Mouse (Mus musculus): ENCODE data around the gene Gm10521.
"Not testable (repeated sequence)": the region's sequence is repeated elsewhere in the genome, so short reads cannot be mapped to it uniquely, and the experiment has no call there.

Gm10521 gene

GRCm38 (mm10) chr1:171895364-171895763 lies at the start of gene Gm10521:
Gene Gm10521 (plus strand): TSS chr1:171895664.
- DNase-seq (ENCODE audit: low read depth, low spot score): not testable (repeated sequence)

- no peak for DNase-seq (ENCODE audit: low read depth, low spot score)
Observed at GRCm38 (mm10) chr1:171848201-171848600, 47.3 kb upstream of the Gm10521 start.

DNA sequence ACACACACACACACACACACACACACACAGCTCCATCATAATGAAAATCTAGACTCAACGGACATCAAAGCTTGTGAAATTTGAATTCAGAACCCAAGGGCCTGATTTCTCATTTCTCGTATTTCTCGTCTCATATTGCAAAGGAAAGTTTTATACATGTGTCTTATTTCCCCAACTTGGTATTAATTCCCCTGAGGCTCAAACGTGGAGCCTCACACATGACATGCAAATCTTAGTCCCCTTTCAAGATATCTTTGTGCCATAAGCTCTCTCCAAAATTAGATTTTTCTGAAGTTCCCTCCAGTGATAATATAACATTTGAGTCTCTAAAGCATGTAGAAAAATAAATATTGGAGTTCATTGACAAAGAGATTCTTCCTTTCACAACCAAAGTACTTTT lies 46.7 kb upstream of the Gm10521 start:
- DNase-seq (ENCODE audit: low read depth, low spot score): no peak

- no peak for DNase-seq (ENCODE audit: low read depth, low spot score)
Observed at GRCm38 (mm10) chr1:171849454-171849853, 46.0 kb upstream of the Gm10521 start.

DNA sequence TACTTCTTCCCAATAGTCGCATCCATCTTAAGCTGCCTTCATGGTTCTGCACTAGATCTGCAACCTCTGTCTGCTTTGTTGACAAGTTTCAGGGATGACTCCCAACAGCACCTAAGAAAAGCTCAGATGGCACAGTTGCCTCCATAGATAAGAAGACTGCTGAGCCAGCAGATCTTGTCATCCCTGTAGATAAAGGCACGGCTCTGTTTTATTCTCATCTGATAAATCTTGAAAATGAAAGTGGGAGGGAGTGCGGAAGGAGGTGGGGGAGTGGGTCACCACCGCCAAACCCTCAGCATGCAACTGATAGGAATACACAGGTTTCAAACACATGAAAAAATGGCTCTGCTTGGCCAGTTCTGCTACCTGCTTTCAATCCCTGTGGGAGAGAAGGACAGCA lies 30.0 kb upstream of the Gm10521 start:
- DNase-seq (ENCODE audit: low read depth, low spot score): no peak

DNA sequence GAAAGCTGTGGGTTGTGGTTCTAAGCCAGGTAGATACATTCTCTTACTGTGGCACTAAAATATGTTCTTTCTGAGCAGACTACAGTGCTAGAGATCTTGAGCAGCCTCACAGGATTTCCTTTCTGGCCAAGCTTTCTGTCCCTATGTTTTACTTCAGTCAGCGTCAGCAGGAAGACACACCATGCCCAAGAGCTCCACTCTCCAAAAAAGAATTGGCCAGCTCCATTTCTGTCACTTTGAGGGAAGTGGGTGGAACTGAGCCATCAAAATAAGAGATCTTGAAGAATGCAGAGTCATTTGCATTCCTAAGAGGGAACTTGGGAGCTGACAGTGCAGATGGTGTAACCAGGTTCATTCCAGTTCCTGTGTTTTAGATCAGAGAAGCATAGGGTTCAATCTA lies 8.5 kb upstream of the Gm10521 start:
- DNase-seq (ENCODE audit: low read depth, low spot score): no peak

DNA sequence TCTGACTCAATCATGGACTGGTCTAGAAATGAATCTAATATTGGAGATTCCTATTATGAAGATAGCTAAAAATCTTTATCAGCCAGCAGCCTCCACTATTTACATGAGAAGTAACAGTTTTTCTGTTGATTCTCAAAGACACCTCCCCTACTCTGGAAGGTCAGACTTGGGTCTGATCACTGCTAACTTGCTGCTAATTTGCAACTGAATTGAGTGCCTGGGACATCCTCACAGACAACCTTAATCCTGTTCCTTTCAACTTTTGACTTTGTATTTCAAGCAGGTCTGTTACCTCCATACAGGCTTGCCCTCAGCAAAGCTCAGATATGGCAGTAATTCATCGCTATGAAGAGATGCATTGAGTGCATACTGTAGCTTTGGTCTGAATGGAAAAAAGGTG lies 8.5 kb downstream of the Gm10521 start:
- DNase-seq (ENCODE audit: low read depth, low spot score): no peak

- no peak for DNase-seq (ENCODE audit: low read depth, low spot score)
Observed at GRCm38 (mm10) chr1:171915638-171916458, 20.4 kb downstream of the Gm10521 start.

GRCm38 (mm10) chr1:171917305-171918039 lies 22.0 kb downstream of the Gm10521 start, which contains the start of gene Slamf6:
Gene Slamf6 (plus strand): TSS chr1:171917515.
- DNase-seq (ENCODE audit: low read depth, low spot score): no peak

DNA sequence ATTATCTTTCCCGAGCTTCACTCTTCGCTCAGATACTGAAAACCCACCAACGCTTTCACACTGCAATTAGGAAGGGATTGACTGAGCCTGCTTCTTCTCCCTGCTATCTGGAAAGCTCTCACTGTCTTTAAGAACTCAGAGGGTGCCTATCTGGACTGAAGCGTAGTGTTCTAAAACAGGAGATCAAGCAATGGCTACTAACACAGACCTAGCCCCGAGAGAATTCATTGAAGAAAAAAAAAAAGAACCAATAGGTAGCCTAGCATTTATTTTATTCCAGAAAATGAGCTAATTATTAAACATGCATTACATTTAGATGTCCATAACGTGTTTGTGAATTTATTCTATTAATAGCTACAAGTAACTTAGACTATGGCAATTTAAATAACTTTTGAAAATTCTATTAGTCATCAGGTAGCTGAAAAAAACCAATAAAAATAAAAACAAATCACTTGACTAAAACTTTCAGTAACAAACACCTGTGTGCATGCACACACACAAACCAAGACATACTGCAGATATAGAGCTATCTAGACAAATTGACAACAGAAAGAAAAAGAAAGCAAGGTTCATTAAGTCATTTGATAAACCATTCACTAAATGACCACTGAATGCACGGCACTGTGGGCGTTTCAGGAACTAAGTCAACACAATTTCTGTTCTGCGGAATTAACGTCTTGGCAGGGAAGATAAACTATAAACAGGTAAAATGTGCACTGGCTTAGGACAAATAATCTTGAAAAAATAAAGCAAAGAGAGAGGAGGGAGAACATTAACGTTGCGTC lies 22.9 kb downstream of the Gm10521 start:
- no peak for DNase-seq (ENCODE audit: low read depth, low spot score)

GRCm38 (mm10) chr1:171919193-171919592 lies 23.7 kb downstream of the Gm10521 start:
- DNase-seq (ENCODE audit: low read depth, low spot score): no peak

DNA sequence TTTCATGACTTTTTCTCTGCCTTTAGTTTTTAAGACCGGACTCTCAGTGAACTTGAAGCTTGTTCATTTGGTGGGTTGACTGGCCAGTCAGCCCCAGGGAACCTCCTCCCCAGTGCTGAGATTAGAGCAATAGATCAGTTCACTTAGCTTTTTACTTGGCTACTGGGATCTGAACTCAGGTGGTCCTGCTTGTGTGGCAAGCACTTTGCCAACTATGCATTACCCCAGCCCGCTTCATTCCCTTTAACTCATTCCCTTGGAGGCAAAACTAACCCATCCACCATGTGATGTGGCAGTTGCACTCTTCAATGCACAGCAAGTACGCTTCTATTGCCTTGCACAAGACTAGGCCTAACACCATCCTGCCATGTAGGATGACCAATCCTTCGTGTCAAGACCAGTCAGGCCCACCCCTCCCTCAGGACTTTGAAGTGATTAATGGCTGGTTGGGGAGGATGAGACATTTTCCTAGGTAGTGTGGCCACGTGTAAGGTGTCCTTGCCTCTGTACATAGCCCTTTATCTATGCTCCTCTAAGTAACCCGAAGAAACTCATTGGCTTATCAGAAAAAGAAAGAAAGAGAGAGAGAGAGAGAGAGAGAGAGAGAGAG lies 24.5 kb downstream of the Gm10521 start:
- DNase-seq (ENCODE audit: low read depth, low spot score): no peak

GRCm38 (mm10) chr1:171920989-171921621 lies 25.6 kb downstream of the Gm10521 start:
- no peak for DNase-seq (ENCODE audit: low read depth, low spot score)

- DNase-seq (ENCODE audit: low read depth, low spot score): no peak
Observed at GRCm38 (mm10) chr1:171921641-171922040, 26.2 kb downstream of the Gm10521 start.

DNA sequence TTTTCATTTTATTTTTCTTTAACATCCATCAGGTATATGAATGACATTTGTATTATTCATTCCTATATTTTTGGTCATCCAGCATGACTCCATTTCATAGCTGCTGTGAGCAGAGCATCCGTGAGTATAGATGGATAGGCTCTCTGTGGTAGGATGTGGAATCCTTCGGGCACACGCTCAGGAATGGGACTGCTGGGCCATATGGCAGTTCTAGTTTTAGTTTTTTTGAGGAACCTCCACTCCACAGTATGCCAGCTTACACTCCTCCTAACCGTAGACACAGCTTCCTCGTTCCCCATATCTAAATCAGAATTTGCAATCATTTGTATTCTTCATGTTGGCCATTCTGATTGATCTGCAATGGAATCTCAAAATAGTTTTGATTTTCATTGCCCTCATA lies 27.4 kb downstream of the Gm10521 start:
- no peak for DNase-seq (ENCODE audit: low read depth, low spot score)

GRCm38 (mm10) chr1:171924900-171925299 lies 29.4 kb downstream of the Gm10521 start:
- peak; percentile 9 for DNase-seq (ENCODE audit: low read depth, low spot score)

DNA sequence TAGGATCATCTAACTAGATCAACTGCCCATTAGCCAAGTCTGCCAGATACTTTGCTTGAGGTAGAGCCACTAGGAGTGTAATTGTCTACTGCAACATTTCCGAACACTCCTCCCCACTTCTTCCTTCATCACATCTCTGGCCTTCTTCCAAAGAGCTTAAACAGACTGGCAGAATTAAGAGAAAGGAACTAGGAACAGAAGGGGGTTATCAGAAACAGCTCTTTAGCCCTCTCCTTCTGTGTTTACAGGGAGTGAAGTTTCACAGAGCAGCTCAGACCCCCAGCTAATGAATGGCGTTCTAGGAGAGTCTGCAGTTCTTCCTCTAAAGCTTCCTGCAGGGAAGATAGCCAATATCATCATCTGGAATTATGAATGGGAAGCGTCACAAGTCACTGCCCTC lies 38.4 kb downstream of the Gm10521 start:
- no peak for DNase-seq (ENCODE audit: low read depth, low spot score)

DNA sequence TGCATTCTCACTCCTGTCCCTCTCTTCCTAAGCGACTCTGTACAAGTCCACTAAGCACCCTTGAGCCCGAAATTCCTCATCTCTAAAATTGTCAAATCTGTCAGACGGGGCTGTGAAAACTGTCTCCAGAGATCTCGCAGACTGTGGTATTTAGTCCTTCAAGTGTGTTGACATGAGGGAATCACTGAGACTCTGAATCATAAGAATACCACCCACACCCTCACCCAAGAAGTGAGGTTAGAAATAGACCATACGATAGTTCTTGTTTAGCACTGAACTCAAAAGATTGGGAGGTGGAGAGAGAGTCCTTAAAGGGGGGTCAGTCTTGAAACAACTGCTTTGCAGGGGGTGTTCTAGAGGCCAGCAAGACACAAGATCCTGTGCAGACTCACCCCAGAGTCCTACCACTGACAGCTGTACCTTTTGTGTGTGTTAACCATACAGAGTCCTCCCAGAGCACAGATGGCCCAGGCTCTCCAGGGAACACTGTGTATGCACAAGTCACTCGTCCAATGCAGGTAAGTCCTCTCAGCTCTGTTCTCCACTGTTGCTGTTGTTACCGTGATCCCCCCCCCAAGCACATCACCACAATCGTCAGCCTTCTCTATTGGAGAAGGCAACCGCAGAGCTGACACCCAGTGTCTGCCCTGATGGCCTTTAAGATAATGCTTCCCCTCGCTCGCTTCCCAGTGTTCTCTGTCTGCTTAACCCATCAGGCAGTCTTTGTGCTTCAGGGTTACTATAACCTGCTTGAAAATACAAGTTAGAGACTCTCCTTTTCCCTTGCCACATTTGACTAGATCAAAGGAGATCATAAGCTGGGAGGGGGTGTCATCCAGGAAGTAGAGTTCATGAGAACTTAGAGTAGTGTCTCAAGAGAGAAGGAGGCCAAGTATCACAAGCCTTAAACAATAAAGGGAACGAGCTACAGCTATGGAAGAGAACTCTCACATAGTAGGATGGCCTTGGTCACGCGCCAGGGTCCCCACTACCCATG lies 43.8 kb downstream of the Gm10521 start:
- no peak for DNase-seq (ENCODE audit: low read depth, low spot score)

DNA sequence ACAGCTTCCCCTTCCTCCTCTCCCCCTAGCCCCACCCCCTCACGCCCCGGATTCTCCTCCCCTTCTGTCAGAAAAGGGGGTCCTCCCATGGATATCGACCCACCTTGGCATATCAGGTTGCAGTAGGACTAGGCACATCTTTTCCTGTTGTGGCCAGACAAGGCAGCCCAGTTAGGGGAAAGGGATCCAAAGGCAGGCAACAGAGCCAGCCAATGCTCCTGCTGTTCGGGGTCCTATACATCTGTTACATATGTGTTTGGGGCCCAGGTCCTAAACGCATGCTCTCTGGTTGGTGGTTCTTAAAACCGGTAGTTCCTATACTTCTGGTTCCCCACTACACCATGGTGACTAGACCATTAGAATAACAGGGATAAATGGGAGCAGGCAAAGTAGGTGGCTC lies 45.2 kb downstream of the Gm10521 start:
- no peak for DNase-seq (ENCODE audit: low read depth, low spot score)

- no peak for DNase-seq (ENCODE audit: low read depth, low spot score)
Observed at GRCm38 (mm10) chr1:171946447-171946995, 51.1 kb downstream of the Gm10521 start.
